Mouse (Mus musculus) ovary, adult 18-20 months (tissue): ENCODE results near the gene E030018B13Rik.

Experiments used
- DNase-seq: peaks from one replicate; pipeline ENCODE4 v3.0.0; 2022; ENCODE audit warnings: low spot score, mixed read lengths

Gene E030018B13Rik

GRCm38 (mm10) chr7:63938066-63938913 is 21.6 kb downstream of the E030018B13Rik start:
- no peak for DNase-seq

GRCm38 (mm10) chr7:63938914-63939396 is 22.3 kb downstream of the E030018B13Rik start, which contains the start of gene Klf13:
TSS of gene Klf13 (minus strand) at chr7:63938915.
- DNase-seq: peak; percentile 98

GRCm38 (mm10) chr7:63939397-63939951 is 22.8 kb downstream of the E030018B13Rik start:
- DNase-seq: peak; percentile 65

GRCm38 (mm10) chr7:63940321-63940720 is 23.7 kb downstream of the E030018B13Rik start:
- DNase-seq: no peak

- DNase-seq: no peak
Observed at GRCm38 (mm10) chr7:63941050-63941449, 24.4 kb downstream of the E030018B13Rik start.

- DNase-seq: no peak
Observed at GRCm38 (mm10) chr7:63941501-63941900, 24.8 kb downstream of the E030018B13Rik start.

GRCm38 (mm10) chr7:63943946-63944345 is 27.3 kb downstream of the E030018B13Rik start:
- no peak for DNase-seq

- no peak for DNase-seq
Observed at GRCm38 (mm10) chr7:63947514-63948487, 31.1 kb downstream of the E030018B13Rik start.

- DNase-seq: no peak
Observed at GRCm38 (mm10) chr7:63949176-63949575, 32.5 kb downstream of the E030018B13Rik start.

- no peak for DNase-seq
Observed at GRCm38 (mm10) chr7:63950931-63951607, 34.4 kb downstream of the E030018B13Rik start.

GRCm38 (mm10) chr7:63952077-63952898 is 35.6 kb downstream of the E030018B13Rik start:
- DNase-seq: no peak

- no peak for DNase-seq
Observed at GRCm38 (mm10) chr7:63955440-63955839, 38.8 kb downstream of the E030018B13Rik start.

- DNase-seq: no peak
Observed at GRCm38 (mm10) chr7:63956138-63956823, 39.6 kb downstream of the E030018B13Rik start.

- peak; percentile 23 for DNase-seq
Observed at GRCm38 (mm10) chr7:63956981-63957713, 40.5 kb downstream of the E030018B13Rik start.

- no peak for DNase-seq
Observed at GRCm38 (mm10) chr7:63957872-63958640, 41.4 kb downstream of the E030018B13Rik start.

- no peak for DNase-seq
Observed at GRCm38 (mm10) chr7:63963632-63964031, 47.0 kb downstream of the E030018B13Rik start.

- no peak for DNase-seq
Observed at GRCm38 (mm10) chr7:63964121-63964520, 47.5 kb downstream of the E030018B13Rik start.

- DNase-seq: no peak
Observed at GRCm38 (mm10) chr7:63965135-63965534, 48.5 kb downstream of the E030018B13Rik start.
